Mouse (Mus musculus) v-Abl transformed pro-B cells (cell line): Measurements from ENCODE around the gene Hba-a1.

Experiments used
- in situ Hi-C, 2 experiments: fragments of 400-800 bp; cut with MboI; formaldehyde crosslinking; loops; one replicate each; pipeline ENCODE4 v1.15.1; 2025; ENCODE audit not compliant: unreplicated experiment in 2 of 2

Gene Hba-a1

GRCm38 (mm10) chr11:32324609-32325008 lies 41.3 kb downstream of the Hba-a1 start:
- in situ Hi-C loops = loop anchor here in 1 of 2 experiments (25.0 kb wide), 1 partner anchor 337 kb away; no protein-coding TSS in a partner anchor

DNA sequence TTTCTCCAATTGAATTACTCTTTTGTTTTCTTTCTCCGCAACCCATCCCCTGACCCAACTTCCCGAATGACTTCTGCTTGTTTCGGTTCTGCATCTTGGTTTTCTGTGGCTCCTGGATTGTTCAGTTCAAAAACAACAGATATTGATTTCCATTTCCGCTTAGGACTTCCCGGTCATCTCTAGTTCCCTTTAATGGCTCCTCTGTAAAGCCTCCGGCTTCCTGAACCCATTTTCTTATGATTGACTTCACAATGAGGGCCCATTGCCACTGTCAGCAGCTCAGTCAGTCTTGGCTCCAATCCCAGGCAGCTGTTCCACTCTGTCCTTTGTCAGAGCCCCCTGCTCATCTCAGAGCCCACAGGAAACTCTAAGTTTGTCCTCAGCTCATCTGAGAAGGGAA lies 47.8 kb downstream of the Hba-a1 start:
- in situ Hi-C loops = no loop called here

- in situ Hi-C loops = no loop called here
Observed at GRCm38 (mm10) chr11:32331861-32332260, 48.5 kb downstream of the Hba-a1 start.

DNA sequence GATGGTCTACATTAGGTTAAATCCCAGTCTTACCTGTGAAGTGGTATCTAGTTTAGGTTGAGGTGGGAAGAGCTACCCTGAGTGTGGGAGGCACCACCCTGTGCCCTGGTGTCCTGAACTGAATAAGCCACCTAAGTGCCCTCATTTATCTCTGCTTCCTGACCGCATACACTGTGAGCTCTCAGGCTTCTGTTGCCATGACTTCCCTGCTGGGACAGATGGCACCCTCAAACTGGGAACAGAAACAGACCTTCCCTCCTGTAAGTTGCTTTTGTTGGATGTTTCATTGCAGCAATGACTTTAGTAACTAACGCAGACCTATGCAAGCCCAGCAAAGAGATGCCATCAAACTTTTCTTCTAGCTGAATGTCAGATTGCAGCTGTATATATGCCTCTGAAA lies 49.9 kb downstream of the Hba-a1 start:
- in situ Hi-C loops = no loop called here
